Mouse (Mus musculus) liver, postnatal 0 days (tissue): Measurements from ENCODE around the gene Olfr1489. TPM values are rescaled to one million over a fixed set of nuclear protein-coding genes. Genes with fewer than 3 reads are reported as not detected.
"Not testable (repeated sequence)": the region's sequence is repeated elsewhere in the genome, so short reads cannot be mapped to it uniquely, and the experiment has no call there.

Experiments
- ATAC-seq: fragments of 200-750 bp; cut with Nextera tagmentation; 2 replicates; pipeline ENCODE4 v1.8.0; 2017; ENCODE audit warnings: mild to moderate bottlenecking, moderate library complexity
- DNase-seq: peaks from one replicate; pipeline ENCODE4 v3.0.0-alpha.2; 2016
- H3K27ac ChIP-seq: fragments of 300-500 bp; sonication (generic); 2 replicates; pipeline ENCODE4 v1.5.1; 2014; ENCODE audit warnings: antibody characterized with exemption, moderate library complexity, mild to moderate bottlenecking, low read depth
- H3K27me3 ChIP-seq: fragments of 300-500 bp; sonication (generic); 2 replicates; pipeline ENCODE4 v1.6.1; 2014; ENCODE audit warnings: low read length, control low read depth, mixed read lengths; ENCODE audit not compliant: insufficient read depth
- H3K36me3 ChIP-seq: fragments of 300-500 bp; sonication (generic); replicated peaks from 2 replicates; pipeline ENCODE4 v1.6.1; 2014; ENCODE audit warnings: mild to moderate bottlenecking, control low read depth, low read length, moderate library complexity, mixed read lengths; ENCODE audit not compliant: insufficient read depth
- H3K4me1 ChIP-seq: fragments of 300-500 bp; sonication (generic); 2 replicates; pipeline ENCODE4 v1.6.1; 2014; ENCODE audit warnings: antibody characterized with exemption, mild to moderate bottlenecking, control low read depth; ENCODE audit not compliant: insufficient read depth
- H3K4me2 ChIP-seq: fragments of 300-500 bp; sonication (generic); 2 replicates; pipeline ENCODE4 v1.6.1; 2014; ENCODE audit warnings: low read depth, mild to moderate bottlenecking, low read length, moderate library complexity, mixed read lengths
- H3K4me3 ChIP-seq: fragments of 300-500 bp; sonication (generic); 2 replicates; pipeline ENCODE4 v1.5.1; 2014; ENCODE audit warnings: low read depth, low read length
- H3K9ac ChIP-seq: fragments of 300-500 bp; sonication (generic); replicated peaks from 2 replicates; pipeline ENCODE4 v1.6.1; 2014; ENCODE audit warnings: mild to moderate bottlenecking, moderate library complexity
- H3K9me3 ChIP-seq: fragments of 300-500 bp; sonication (generic); 2 replicates; pipeline ENCODE4 v1.6.1; 2016; ENCODE audit warnings: mild to moderate bottlenecking, control low read depth, low read length, mixed read lengths
- CTCF ChIP-seq: sonication (generic); IDR thresholded peaks from 2 replicates; pipeline ENCODE4 v1.5.1; 2016; ENCODE audit warnings: antibody characterized with exemption, low read depth
- EP300 ChIP-seq: IDR thresholded peaks from 2 replicates; pipeline ENCODE4 v1.6.1; 2016; ENCODE audit warnings: antibody characterized with exemption, low read depth, mild to moderate bottlenecking
- WGBS: fragments of 180-500 bp; shearing (Covaris S2); extraction: QIAGEN DNeasy Blood & Tissue Kit; methylation state at CpG from one replicate; pipeline ENCODE4 v1.1.7; 2014; ENCODE audit not compliant: insufficient replicate concordance; 5-methylcytosine and 5-hydroxymethylcytosine counted together
- microRNA-seq: library from miRNA; unstranded; fragments of <30 nt; microRNA quantifications from one replicate; pipeline ENCODE4, GENCODE M21; 2016
- polyA plus RNA-seq: library from polyadenylated mRNA; unstranded; fragments of >200 nt; fragmentation: Nextera tagmentation; extraction: Ambion mirVana; gene quantifications from 2 replicates; pipeline ENCODE4 v1.2.1, GENCODE M21; 2015

Olfr1489 gene
- not detected in 2 replicates for polyA plus RNA-seq

DNA sequence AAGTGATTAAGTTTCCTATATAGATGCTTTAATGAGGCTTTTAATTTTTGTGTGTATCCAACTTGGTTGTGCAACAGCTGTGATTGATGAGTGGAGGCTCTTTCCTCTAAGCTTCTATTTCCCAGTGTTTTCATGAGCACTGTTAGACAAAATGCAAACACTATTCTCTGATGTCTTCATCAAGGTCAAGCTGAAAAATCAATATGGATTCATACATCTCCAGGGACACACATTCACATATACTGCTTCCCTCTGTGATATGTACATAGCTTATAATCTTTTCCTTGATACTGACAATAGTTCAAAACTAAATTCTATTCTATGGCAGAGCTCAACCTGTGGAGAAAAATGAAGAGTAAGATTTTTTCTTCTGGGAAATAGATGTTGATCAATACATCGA, at the start of gene Olfr1489:
Olfr1489 (plus strand) TSS at position 301 of the 400 bp plus-strand sequence.
- H3K4me2 ChIP-seq, result no peak within 1 kb of the TSS
- no peaks in the 10 kb centered on the region for H3K4me1 ChIP-seq
- H3K9ac ChIP-seq, result no peak within 1 kb of the TSS
- TF ChIP-seq CTCF (no peak), EP300 (no peak)
- DNase-seq, result no peak
- no peak within 1 kb of the TSS for H3K27ac ChIP-seq
- H3K36me3 ChIP-seq, result no peaks in the 10 kb centered on the region
- H3K27me3 ChIP-seq, result no peaks in the 10 kb centered on the region
- no peak for ATAC-seq
- H3K4me3 ChIP-seq, result no peak within 1 kb of the TSS
- peaks cover 2% of the 10 kb centered on the region; the same call in 1 of the 2 replicates for H3K9me3 ChIP-seq
- WGBS, result 68% methylated on average over 1 of the region's 1 CpGs

DNA sequence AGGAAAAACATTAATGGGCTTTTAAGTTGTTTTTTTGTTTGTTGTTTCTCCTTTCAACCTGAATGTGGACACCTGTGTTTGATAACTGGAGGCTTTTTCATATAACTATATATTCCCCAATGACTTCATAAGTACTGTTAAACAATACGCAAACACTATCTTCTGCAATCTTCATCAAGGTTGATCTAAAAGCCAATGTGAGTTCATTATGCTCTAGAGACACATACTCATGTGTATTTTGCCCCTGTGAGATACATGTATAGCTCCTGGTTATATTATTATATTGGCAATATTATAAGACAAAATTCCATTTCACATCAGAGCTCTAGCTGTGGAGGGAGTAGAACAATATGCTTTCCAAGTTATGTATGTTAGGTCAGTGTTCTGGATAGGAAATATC, 48.2 kb upstream of the Olfr1489 start, which contains the start of gene Olfr1484:
Olfr1484 (plus strand) TSS at position 301 of the 400 bp plus-strand sequence.
- no peak within 1 kb of the TSS for H3K27ac ChIP-seq
- no peak within 1 kb of the TSS for H3K4me3 ChIP-seq
- H3K36me3 ChIP-seq, result no peaks in the 10 kb centered on the region
- ATAC-seq (no peak), DNase-seq (no peak)
- TF ChIP-seq EP300 (no peak), CTCF (no peak)
- WGBS, result 79% methylated on average over 1 of the region's 1 CpGs
- no peaks in the 10 kb centered on the region for H3K9me3 ChIP-seq
- H3K4me2 ChIP-seq, result no peak within 1 kb of the TSS
- H3K27me3 ChIP-seq, result no peaks in the 10 kb centered on the region
- no peak within 1 kb of the TSS for H3K9ac ChIP-seq
- no peaks in the 10 kb centered on the region for H3K4me1 ChIP-seq

DNA sequence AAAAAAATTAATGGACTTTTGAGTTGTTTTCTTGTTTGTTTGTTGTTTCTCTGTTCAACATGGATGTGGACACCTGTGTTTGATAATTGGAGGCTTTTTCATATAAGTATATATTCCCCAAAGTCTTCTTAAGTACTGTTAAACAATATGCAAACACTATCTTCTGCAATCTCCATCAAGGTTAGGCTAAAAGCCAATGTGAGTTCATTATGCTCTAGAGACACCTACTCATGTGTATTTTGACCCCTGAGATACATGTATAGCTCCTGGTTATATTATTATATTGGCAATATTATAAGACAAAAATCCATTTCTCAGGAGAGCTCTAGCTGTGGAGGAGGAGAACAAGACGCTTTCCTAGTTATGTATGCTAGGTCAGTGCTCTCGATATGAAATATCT, 14.3 kb upstream of the Olfr1489 start, which contains the start of gene Olfr1487:
Olfr1487 (plus strand) TSS at position 301 of the 400 bp plus-strand sequence.
- H3K9me3 ChIP-seq, H3K36me3 ChIP-seq, H3K9ac ChIP-seq, DNase-seq, ATAC-seq, H3K4me3 ChIP-seq, H3K27ac ChIP-seq, H3K4me2 ChIP-seq, H3K4me1 ChIP-seq, H3K27me3 ChIP-seq: not testable (repeated sequence)
- 81% methylated on average over 2 of the region's 2 CpGs for WGBS

DNA sequence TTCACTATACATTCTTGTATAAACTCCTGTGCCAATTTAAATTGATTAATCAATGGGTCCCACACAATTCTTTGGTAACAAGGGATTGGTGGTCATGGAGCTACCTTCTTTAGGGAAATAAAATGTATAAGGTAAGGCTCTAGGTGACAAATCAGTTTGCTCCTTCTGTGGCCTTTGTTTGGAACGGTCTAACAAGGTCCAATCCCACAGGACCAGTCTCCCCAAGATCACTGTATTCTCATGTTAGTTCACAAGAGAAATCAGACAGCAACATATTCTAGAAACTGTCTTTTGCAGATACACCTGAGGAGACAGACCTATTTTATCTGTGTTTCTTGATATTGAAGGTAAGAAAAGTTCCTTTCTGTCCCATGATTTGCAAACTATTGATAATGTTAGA, 19.4 kb downstream of the Olfr1489 start, which contains the start of gene Olfr1490:
Olfr1490 (plus strand) TSS at position 301 of the 400 bp plus-strand sequence.
- Histone ChIP-seq H3K27ac (no peak within 1 kb of the TSS), H3K9ac (no peak within 1 kb of the TSS), H3K9me3 (peaks cover 5% of the 10 kb centered on the region; the same call in 1 of the 2 replicates), H3K4me2 (no peak within 1 kb of the TSS), H3K4me1 (no peaks in the 10 kb centered on the region), H3K27me3 (no peaks in the 10 kb centered on the region), H3K4me3 (no peak within 1 kb of the TSS), H3K36me3 (no peaks in the 10 kb centered on the region)
- DNase-seq (no peak), ATAC-seq (no peak)
- WGBS, result 52% methylated on average over 1 of the region's 1 CpGs
- TF ChIP-seq CTCF, result no peak
- no peak for TF ChIP-seq EP300

Small RNA genes lying within 50 kb of the gene (microRNA-seq; reads per million reads assigned to microRNA genes)
- not detected for gene Gm22323
- gene Gm23931, result not detected

Other genes starting within 250 kb of the Olfr1489 start
- gene Olfr1469, start 223.8 kb upstream of the Olfr1489 start, polyA plus RNA-seq, result not detected in 2 replicates
- gene Olfr1471, start 188.2 kb upstream of the Olfr1489 start, polyA plus RNA-seq, result not detected in 2 replicates
- gene Olfr1472, start 175.5 kb upstream of the Olfr1489 start, polyA plus RNA-seq, result not detected in 2 replicates
- gene Olfr1474, start 162.1 kb upstream of the Olfr1489 start, polyA plus RNA-seq, result not detected in 2 replicates
- gene Olfr1475, start 151.4 kb upstream of the Olfr1489 start, polyA plus RNA-seq, result not detected in 2 replicates
- not detected in 2 replicates for gene Olfr1477, start 131.1 kb upstream of the Olfr1489 start, polyA plus RNA-seq
- not detected in 2 replicates for gene Olfr1480, start 103.7 kb upstream of the Olfr1489 start, polyA plus RNA-seq
- not detected in 2 replicates for gene Olfr1484, start 48.1 kb upstream of the Olfr1489 start, polyA plus RNA-seq
- gene Olfr1487, start 14.2 kb upstream of the Olfr1489 start, polyA plus RNA-seq, result not detected in 2 replicates
- not detected in 2 replicates for gene Olfr1490, start 19.5 kb downstream of the Olfr1489 start, polyA plus RNA-seq
- gene Olfr1491, start 65.6 kb downstream of the Olfr1489 start, polyA plus RNA-seq, result not detected in 2 replicates
- not detected in 2 replicates for gene Olfr1493-ps1, start 91.7 kb downstream of the Olfr1489 start, polyA plus RNA-seq
- gene Olfr1494, start 108.1 kb downstream of the Olfr1489 start, polyA plus RNA-seq, result not detected in 2 replicates
- gene Olfr1495, start 133.0 kb downstream of the Olfr1489 start, polyA plus RNA-seq, result not detected in 2 replicates
- gene Olfr1496, start 146.3 kb downstream of the Olfr1489 start, polyA plus RNA-seq, result not detected in 2 replicates
- gene Olfr1497, start 166.6 kb downstream of the Olfr1489 start, polyA plus RNA-seq, result not detected in 2 replicates
- gene Olfr1499, start 187.8 kb downstream of the Olfr1489 start, polyA plus RNA-seq, result not detected in 2 replicates
- not detected in 2 replicates for gene Olfr1500, start 198.9 kb downstream of the Olfr1489 start, polyA plus RNA-seq
- not detected in 2 replicates for gene Olfr1501, start 219.1 kb downstream of the Olfr1489 start, polyA plus RNA-seq
- gene Olfr1502, start 230.2 kb downstream of the Olfr1489 start, polyA plus RNA-seq, result not detected in 2 replicates